Mouse (Mus musculus) stomach, postnatal 0 days (tissue): ENCODE data around the gene Rpl32. TPM values are rescaled to one million over a fixed set of nuclear protein-coding genes. Genes with fewer than 3 reads are reported as not detected.
A peak's percentile ranks its signal among the peaks of the same experiment; 100 is the strongest.

ENCODE experiments used
- ATAC-seq: fragments of 200-750 bp; cut with Nextera tagmentation; 2 replicates; pipeline ENCODE4 v1.8.0; 2017; ENCODE audit not compliant: low FRiP score, low TSS enrichment
- DNase-seq: peaks from one replicate; pipeline ENCODE4 v3.0.0-alpha.2; 2016; ENCODE audit warnings: low spot score
- H3K27ac ChIP-seq: fragments of 300-500 bp; sonication (generic); replicated peaks from 2 replicates; pipeline ENCODE4 v1.5.1; 2014; ENCODE audit warnings: mild to moderate bottlenecking, control low read depth
- H3K27me3 ChIP-seq: fragments of 300-500 bp; sonication (generic); 2 replicates; pipeline ENCODE4 v1.6.1; 2014; ENCODE audit warnings: low read length; ENCODE audit not compliant: control insufficient read depth, insufficient read depth
- H3K36me3 ChIP-seq: fragments of 300-500 bp; sonication (generic); 2 replicates; pipeline ENCODE4 v1.6.1; 2014; ENCODE audit warnings: low read length, mixed read lengths; ENCODE audit not compliant: control insufficient read depth, insufficient read depth
- H3K4me1 ChIP-seq: fragments of 300-500 bp; sonication (generic); replicated peaks from 2 replicates; pipeline ENCODE4 v1.6.1; 2014; ENCODE audit warnings: antibody characterized with exemption; ENCODE audit not compliant: control insufficient read depth, insufficient read depth
- H3K4me2 ChIP-seq: fragments of 300-500 bp; sonication (generic); replicated peaks from 2 replicates; pipeline ENCODE4 v1.6.1; 2014; ENCODE audit warnings: low read depth, mild to moderate bottlenecking, control low read depth, moderate library complexity
- H3K4me3 ChIP-seq: fragments of 300-500 bp; sonication (generic); 2 replicates; pipeline ENCODE4 v1.5.1; 2014; ENCODE audit warnings: low read depth, low read length, control low read depth
- H3K9ac ChIP-seq: fragments of 300-500 bp; sonication (generic); 2 replicates; pipeline ENCODE4 v1.6.1; 2014; ENCODE audit warnings: mild to moderate bottlenecking, low read length, control low read depth, mixed read lengths
- H3K9me3 ChIP-seq: fragments of 300-500 bp; sonication (generic); 2 replicates; pipeline ENCODE4 v1.6.1; 2016; ENCODE audit warnings: low read length; ENCODE audit not compliant: control insufficient read depth
- CTCF ChIP-seq: IDR thresholded peaks from 2 replicates; pipeline ENCODE4 v1.5.1; 2016; ENCODE audit warnings: antibody characterized with exemption, low read depth, mild to moderate bottlenecking, moderate library complexity
- EP300 ChIP-seq: optimal IDR thresholded peaks from 2 replicates; pipeline ENCODE3; 2016; ENCODE audit warnings: antibody characterized with exemption
- WGBS: fragments of 180-500 bp; shearing (Covaris S2); extraction: QIAGEN DNeasy Blood & Tissue Kit; methylation state at CpG from one replicate; pipeline ENCODE4 v1.1.7; 2014; 5-methylcytosine and 5-hydroxymethylcytosine counted together
- polyA plus RNA-seq: library from polyadenylated mRNA; unstranded; fragments of >200 nt; fragmentation: Nextera tagmentation; extraction: Ambion mirVana; gene quantifications from 2 replicates; pipeline ENCODE4 v1.2.1, GENCODE M21; 2015

Gene Rpl32
- polyA plus RNA-seq, 1 experiment from 2014 or later = 2,431 TPM

DNA sequence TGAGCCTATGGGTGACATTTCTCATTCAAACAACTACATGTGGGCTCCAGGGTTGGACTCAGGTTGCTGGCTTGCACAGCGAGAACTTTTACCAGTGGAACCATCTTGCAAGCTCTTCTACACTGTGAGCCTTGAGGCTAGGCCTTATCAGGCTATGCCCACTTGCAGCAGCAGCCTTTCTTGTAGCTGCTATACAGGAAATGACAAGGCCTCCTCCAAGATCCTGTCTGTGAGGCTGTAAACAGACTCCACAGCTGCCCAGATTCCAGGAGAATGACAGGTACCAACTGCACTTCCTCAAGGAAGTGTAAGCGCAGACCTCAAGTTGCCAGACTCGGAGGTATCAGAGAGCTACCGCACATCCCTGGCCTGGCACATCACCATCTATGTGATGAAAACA lies 40.3 kb downstream of the Rpl32 start:
- no peak for DNase-seq
- 59% methylated on average over 4 of the region's 4 CpGs for WGBS

DNA sequence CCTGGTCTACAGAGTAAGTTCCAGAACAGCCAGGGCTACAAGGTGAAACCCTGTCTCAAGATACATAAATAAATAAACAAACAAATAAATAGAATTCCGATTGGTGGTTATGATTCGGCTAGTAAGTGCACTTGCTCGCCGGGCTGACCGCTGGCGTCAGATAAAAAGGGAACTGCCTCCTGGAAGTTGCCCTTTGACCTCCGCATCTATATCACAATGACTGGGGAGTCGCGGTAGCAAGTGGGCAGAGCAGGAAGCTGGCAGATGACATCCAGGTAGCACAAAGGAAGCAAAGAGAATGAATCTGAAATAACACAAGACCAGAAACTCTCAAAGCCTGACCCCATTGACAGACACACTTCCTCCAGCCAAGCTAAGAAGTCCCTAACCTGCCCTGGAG lies 41.2 kb downstream of the Rpl32 start:
- Histone ChIP-seq H3K9me3 (no peaks in the 10 kb centered on the region), H3K4me2 (no peak overlapping the region), H3K9ac (no peak overlapping the region), H3K27me3 (no peaks in the 10 kb centered on the region), H3K27ac (no peak overlapping the region), H3K36me3 (no peaks in the 10 kb centered on the region), H3K4me1 (no peaks in the 10 kb centered on the region), H3K4me3 (no peak overlapping the region)
- WGBS = 49% methylated on average over 9 of the region's 9 CpGs
- ATAC-seq (no peak), DNase-seq (no peak)
- TF ChIP-seq EP300 = no peak
- no peak for TF ChIP-seq CTCF

More for the DNA sequence above, 40.3 kb downstream of the Rpl32 start:
- H3K4me3 ChIP-seq = no peak overlapping the region
- no peaks in the 10 kb centered on the region for H3K4me1 ChIP-seq
- H3K27ac ChIP-seq = no peak overlapping the region
- no peaks in the 10 kb centered on the region for H3K27me3 ChIP-seq
- H3K9me3 ChIP-seq = no peaks in the 10 kb centered on the region
- no peaks in the 10 kb centered on the region for H3K36me3 ChIP-seq
- no peak overlapping the region for H3K4me2 ChIP-seq
- no peak for ATAC-seq
- no peak overlapping the region for H3K9ac ChIP-seq
- TF ChIP-seq CTCF (no peak), EP300 (no peak)

DNA sequence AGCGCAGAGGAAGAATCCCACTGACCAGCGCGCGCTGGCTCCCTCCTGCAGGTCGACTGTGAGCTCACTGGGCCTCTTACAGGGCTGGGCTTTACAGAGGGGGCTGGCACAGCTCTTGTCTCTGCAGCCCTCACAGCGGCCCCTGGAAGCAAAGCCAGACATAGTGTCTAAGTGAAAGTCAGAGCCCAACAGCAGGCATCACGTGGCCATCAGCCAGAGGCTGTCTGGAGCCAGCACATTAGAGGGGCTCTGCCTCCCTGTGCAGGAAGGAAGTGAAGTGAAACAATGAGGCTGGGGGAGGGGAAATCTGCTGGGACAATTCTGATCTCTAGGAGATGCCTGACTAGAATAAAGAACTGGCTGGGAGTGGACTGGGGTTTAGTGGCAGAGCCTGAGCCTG lies 44.4 kb downstream of the Rpl32 start:
- WGBS = 13% methylated on average over 7 of the region's 7 CpGs
- DNase-seq = peak; percentile 41
- TF ChIP-seq CTCF = peak; percentile 27; the same call in 1 of the 2 replicates
- no peak for TF ChIP-seq EP300

DNA sequence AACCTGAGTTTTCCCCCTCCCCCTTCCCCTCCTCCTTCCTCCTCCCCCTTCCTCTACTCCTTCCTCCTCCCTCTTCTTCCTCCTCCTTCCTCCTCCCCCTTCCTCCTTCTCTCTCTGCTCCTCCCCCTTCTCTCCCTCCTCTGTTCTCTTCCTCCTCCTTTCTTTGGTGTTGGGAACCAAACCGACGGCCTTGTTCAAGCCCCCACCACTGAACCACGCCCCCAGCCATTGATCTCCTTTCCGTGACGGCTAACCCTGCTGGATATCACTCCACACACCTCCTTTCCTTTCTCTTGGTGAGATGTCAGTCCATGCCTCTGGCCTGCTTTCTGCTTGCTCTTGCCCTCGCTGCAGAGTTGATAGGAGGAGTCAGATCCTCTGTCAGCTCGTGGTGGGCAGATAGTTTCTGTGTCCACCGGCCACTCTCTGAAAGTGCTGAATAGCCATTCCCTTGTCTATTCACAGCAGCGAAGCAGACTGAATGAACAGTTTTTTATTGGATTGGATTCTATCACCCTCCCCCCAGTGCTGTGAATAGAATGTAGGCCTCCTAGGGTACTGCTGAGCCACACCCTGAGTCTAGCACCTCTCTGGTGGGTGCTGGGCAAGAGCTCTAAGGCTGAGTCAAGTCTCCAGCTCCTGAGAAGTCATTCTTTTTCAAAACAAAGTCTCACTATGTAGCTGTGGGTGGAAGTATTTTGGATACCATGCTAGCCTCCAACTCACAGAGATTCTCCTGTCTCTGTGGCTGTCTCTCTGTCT lies 46.4 kb downstream of the Rpl32 start, which contains the start of gene Tmem40:
TSS of gene Tmem40 (minus strand) at position 416 of the 762 bp plus-strand sequence.
- ATAC-seq = no peak
- Histone ChIP-seq H3K9me3 (no peaks in the 10 kb centered on the region), H3K4me3 (no peak within 1 kb of the TSS), H3K4me2 (no peak within 1 kb of the TSS; the same call in 1 of the 2 replicates), H3K27ac (peak within 1 kb of the TSS; percentile 65), H3K36me3 (no peaks in the 10 kb centered on the region), H3K9ac (no peak within 1 kb of the TSS), H3K27me3 (no peaks in the 10 kb centered on the region), H3K4me1 (no peaks in the 10 kb centered on the region)
- no peak for TF ChIP-seq CTCF
- TF ChIP-seq EP300 = no peak
- peak; percentile 42 for DNase-seq
- WGBS = 4% methylated on average over 9 of the region's 9 CpGs

More for the DNA sequence above, 44.4 kb downstream of the Rpl32 start:
- H3K9me3 ChIP-seq = no peaks in the 10 kb centered on the region
- ATAC-seq = peak; percentile 70
- H3K9ac ChIP-seq = no peak overlapping the region
- no peaks in the 10 kb centered on the region for H3K36me3 ChIP-seq
- H3K4me2 ChIP-seq = no peak overlapping the region
- no peaks in the 10 kb centered on the region for H3K27me3 ChIP-seq
- peak overlapping the region; percentile 53 for H3K27ac ChIP-seq
- no peaks in the 10 kb centered on the region for H3K4me1 ChIP-seq
- no peak overlapping the region for H3K4me3 ChIP-seq

DNA sequence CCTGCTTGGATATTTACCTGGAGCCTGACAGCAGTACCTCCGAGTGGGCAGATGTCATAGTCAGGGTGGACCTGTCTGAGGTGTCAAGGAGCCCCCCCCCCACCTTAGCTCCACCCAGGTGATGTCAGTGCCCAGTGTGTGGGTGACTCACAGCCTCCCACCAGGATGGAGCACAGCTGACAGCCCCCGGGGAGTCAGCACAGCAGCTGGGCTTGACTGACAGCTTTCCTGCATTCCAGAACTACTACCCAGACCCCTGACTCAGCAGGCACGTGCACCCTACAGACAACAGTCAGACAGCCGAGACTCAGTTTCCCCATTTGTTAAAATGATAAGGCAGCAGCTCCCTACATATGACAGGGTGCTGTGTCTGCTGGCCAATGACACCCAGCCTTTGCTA lies 47.6 kb downstream of the Rpl32 start:
- no peak for DNase-seq
- ATAC-seq = no peak
- Histone ChIP-seq H3K36me3 (no peaks in the 10 kb centered on the region), H3K4me3 (no peak overlapping the region), H3K27me3 (no peaks in the 10 kb centered on the region), H3K9ac (no peak overlapping the region), H3K4me1 (no peaks in the 10 kb centered on the region), H3K9me3 (no peaks in the 10 kb centered on the region), H3K4me2 (no peak overlapping the region), H3K27ac (no peak overlapping the region)
- TF ChIP-seq EP300 (no peak), CTCF (no peak)
- 48% methylated on average over 4 of the region's 4 CpGs for WGBS

DNA sequence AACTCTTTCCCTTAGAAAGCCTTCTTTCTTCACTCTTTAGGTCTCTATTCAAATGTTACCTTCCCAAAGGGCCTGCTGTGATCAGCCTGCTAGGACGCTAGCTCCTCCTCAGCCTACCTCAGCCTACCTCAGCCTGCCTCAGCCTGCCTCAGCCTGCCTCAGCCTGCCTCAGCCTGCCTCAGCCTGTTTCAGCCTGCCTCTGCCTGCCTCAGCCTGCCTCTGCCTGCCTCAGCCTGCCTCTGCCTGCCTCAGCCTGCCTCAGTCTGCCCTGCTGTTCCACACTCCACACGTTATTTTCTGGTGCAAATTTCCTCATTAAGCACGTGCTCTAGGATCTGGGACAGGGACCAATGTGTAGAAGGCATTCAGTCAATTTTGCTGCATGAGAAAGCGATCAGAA lies 48.4 kb downstream of the Rpl32 start:
- H3K27me3 ChIP-seq = no peaks in the 10 kb centered on the region
- H3K36me3 ChIP-seq = no peaks in the 10 kb centered on the region
- H3K4me1 ChIP-seq = no peaks in the 10 kb centered on the region
- no peaks in the 10 kb centered on the region for H3K9me3 ChIP-seq
- WGBS = 88% methylated on average over 4 of the region's 4 CpGs
- H3K9ac ChIP-seq = no peak overlapping the region
- TF ChIP-seq EP300 (no peak), CTCF (no peak)
- DNase-seq (no peak), ATAC-seq (no peak)
- H3K27ac ChIP-seq = peak overlapping the region; percentile 90
- H3K4me2 ChIP-seq = no peak overlapping the region
- no peak overlapping the region for H3K4me3 ChIP-seq
